Mouse (Mus musculus) hindbrain, embryonic 14.5 days (tissue): Measurements from ENCODE around the gene Bnc2. TPM values are rescaled to one million over a fixed set of nuclear protein-coding genes. Genes with fewer than 3 reads are reported as not detected.

Experiments used
- ATAC-seq: fragments of 200-750 bp; cut with Nextera tagmentation; 2 replicates; pipeline ENCODE4 v1.8.0; 2017; ENCODE audit warnings: moderate number of reproducible peaks, mild to moderate bottlenecking, moderate TSS enrichment, moderate library complexity; ENCODE audit not compliant: low FRiP score
- DNase-seq: peaks from one replicate; pipeline ENCODE4 v3.0.0-alpha.2; 2015; ENCODE audit warnings: low spot score
- H3K27ac ChIP-seq: fragments of 300-500 bp; sonication (generic); 2 replicates; pipeline ENCODE4 v1.5.1; 2014; ENCODE audit warnings: mild to moderate bottlenecking, moderate library complexity
- H3K27me3 ChIP-seq: fragments of 300-500 bp; sonication (generic); 2 replicates; pipeline ENCODE4 v1.6.1; 2014; ENCODE audit warnings: mild to moderate bottlenecking, low read length, mixed read lengths; ENCODE audit not compliant: control insufficient read depth, insufficient read depth
- H3K36me3 ChIP-seq: fragments of 300-500 bp; sonication (generic); replicated peaks from 2 replicates; pipeline ENCODE4 v1.6.1; 2014; ENCODE audit not compliant: control insufficient read depth, insufficient read depth
- H3K4me1 ChIP-seq: fragments of 300-500 bp; sonication (generic); replicated peaks from 2 replicates; pipeline ENCODE4 v1.6.1; 2014; ENCODE audit warnings: antibody characterized with exemption, low read length, mixed read lengths; ENCODE audit not compliant: control insufficient read depth, insufficient read depth
- H3K4me2 ChIP-seq: fragments of 300-500 bp; sonication (generic); replicated peaks from 2 replicates; pipeline ENCODE4 v1.6.1; 2014; ENCODE audit warnings: mild to moderate bottlenecking, moderate library complexity
- H3K4me3 ChIP-seq: fragments of 300-500 bp; sonication (generic); replicated peaks from 2 replicates; pipeline ENCODE4 v1.5.1; 2014; ENCODE audit warnings: mild to moderate bottlenecking, low read length
- H3K9ac ChIP-seq: fragments of 300-500 bp; sonication (generic); 2 replicates; pipeline ENCODE4 v1.6.1; 2014
- H3K9me3 ChIP-seq: fragments of 300-500 bp; sonication (generic); 2 replicates; pipeline ENCODE4 v1.6.1; 2016; ENCODE audit warnings: low read length; ENCODE audit not compliant: control insufficient read depth
- WGBS: fragments of 180-500 bp; shearing (Covaris S2); extraction: QIAGEN DNeasy Blood & Tissue Kit; methylation state at CpG from one replicate; pipeline ENCODE4 v1.1.7; 2014; 5-methylcytosine and 5-hydroxymethylcytosine counted together
- polyA plus RNA-seq: library from polyadenylated mRNA; unstranded; fragments of >200 nt; fragmentation: Nextera tagmentation; extraction: Ambion mirVana; gene quantifications from 2 replicates; pipeline ENCODE4 v1.2.1, GENCODE M21; 2014

The Bnc2 gene
- polyA plus RNA-seq, 1 experiment from 2014 or later = 12.0 TPM

DNA sequence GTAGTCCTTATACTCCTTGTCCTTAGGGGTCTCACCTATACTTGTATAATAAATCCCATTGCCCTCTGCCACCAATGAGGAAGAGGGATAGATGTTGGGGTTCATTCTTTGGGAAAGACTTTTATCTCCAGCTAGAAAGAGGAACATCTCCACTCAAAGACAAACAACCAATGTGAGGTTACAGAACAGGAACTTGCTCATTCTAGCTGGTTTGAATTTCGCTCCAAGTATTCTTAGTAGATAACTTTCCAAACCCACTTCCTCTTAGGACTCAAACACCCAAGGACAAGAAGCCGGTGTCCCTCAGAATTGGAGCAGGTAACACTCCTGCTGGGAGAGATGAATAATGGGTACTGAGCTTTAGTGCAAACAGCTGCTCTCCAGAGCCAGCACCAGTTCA is 315.1 kb downstream of the Bnc2 start:
- no peaks in the 10 kb centered on the region for H3K9me3 ChIP-seq
- no peak overlapping the region for H3K4me3 ChIP-seq
- H3K4me2 ChIP-seq = no peak overlapping the region
- no peaks in the 10 kb centered on the region for H3K27me3 ChIP-seq
- DNase-seq = no peak
- ATAC-seq = no peak
- no peaks in the 10 kb centered on the region for H3K36me3 ChIP-seq
- no peak overlapping the region for H3K9ac ChIP-seq
- H3K27ac ChIP-seq = no peak overlapping the region
- WGBS = 96% methylated on average over 2 of the region's 2 CpGs
- H3K4me1 ChIP-seq = peaks cover 4% of the 10 kb centered on the region; the same call in 1 of the 2 replicates

DNA sequence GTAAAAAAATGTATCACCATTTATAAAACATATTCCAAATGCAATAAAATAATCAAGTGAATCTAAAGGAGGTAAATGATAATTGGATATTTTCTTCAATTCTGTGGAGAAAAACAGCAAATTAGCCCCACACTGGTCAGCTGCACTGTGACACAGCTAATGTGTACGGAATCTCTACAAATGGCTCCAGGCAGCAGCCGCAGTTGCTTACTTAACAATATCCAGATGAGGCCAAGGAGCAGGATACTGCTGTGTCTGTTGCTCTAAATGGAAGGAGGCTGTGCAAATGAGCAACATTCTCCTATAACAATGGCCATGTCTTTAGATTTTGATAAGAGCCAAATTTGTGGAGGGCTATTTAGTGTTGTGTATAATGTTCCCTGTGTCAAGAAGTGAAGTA is 316.9 kb downstream of the Bnc2 start:
- no peaks in the 10 kb centered on the region for H3K9me3 ChIP-seq
- no peak overlapping the region; the same call in 1 of the 2 replicates for H3K27ac ChIP-seq
- no peaks in the 10 kb centered on the region for H3K36me3 ChIP-seq
- no peak for DNase-seq
- no peaks in the 10 kb centered on the region for H3K27me3 ChIP-seq
- no peak overlapping the region for H3K4me3 ChIP-seq
- ATAC-seq = no peak
- WGBS = 35% methylated on average over 2 of the region's 2 CpGs
- no peak overlapping the region for H3K4me2 ChIP-seq
- peaks cover 4% of the 10 kb centered on the region; the same call in 1 of the 2 replicates for H3K4me1 ChIP-seq
- no peak overlapping the region for H3K9ac ChIP-seq

DNA sequence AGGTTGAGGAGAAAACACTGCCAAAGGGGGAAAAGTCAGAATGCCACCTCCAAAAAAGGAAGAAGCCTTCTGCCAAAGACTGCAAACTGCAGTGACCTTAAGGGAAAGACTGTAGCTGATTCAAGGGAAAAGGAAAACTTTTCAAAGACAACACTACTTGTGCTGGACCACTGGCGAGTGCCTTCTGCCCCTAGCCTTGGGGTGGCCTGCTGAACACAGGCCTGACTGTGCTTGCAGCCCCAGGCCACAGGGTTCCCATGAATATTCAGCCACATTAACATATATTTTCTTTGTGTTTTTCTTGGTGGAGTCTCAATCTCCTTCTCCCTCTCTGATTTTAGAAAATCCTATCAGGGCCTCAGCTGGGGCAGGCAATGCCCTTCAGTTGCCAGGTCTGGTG is 317.7 kb downstream of the Bnc2 start:
- Histone ChIP-seq H3K4me2 (no peak overlapping the region), H3K27ac (no peak overlapping the region), H3K36me3 (no peaks in the 10 kb centered on the region), H3K4me3 (no peak overlapping the region), H3K9ac (no peak overlapping the region), H3K9me3 (no peaks in the 10 kb centered on the region), H3K4me1 (peaks cover 4% of the 10 kb centered on the region; the same call in 1 of the 2 replicates), H3K27me3 (no peaks in the 10 kb centered on the region)
- DNase-seq (no peak), ATAC-seq (no peak; the same call in 1 of the 2 replicates)
- WGBS = 30% methylated on average over 1 of the region's 1 CpGs

DNA sequence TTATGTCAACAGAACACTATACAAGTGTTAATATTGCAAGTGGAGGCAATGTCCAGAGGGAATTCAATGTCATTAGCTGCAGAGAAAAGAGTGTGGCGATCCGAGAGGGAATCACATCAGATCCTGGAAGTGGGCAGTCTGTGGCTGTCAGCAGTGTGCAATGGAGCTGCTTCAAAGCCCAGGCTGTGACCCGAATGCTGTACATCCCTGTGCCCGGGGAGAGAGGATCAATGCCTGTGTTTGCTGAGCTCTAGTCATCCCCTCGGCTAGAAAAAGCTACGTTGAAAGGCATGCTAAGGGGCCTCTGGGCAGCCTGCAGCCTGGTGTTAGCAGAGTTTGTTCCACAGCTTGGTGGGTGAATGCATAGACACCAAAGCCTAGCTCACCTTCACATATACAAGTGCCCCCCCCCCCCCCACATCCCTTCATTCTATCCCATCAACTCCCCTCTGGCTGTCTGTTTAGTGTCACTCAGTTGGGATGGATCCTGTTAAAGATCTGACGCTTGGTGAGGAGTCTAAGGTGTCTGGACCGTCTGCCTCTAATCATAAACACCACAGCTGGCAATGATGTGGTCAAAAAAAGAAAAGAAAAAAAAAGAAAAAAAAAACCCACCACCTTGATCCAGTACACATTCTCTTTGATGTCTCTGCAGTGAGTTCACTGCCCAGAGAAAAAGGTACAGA is 318.5 kb downstream of the Bnc2 start:
- no peak overlapping the region; the same call in 1 of the 2 replicates for H3K4me2 ChIP-seq

DNA sequence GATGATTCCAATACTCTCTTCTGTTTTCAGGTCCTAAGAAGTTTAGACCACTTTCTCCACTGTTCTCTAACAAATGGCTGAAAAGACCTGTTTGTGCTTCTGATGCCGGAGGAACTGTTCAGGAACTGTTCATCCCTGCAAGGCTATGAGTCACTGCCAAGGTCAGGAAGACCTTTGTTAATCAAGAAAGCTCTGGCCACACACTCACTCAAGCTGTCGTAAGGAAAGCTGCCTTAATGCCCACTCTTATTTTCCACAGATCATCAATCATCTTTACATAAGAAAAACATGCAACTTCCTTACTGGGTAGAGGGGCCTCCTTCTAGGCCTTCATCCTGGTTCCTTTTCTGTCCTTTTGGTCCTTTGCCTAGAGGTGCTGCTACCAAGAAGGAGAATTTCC is 322.4 kb downstream of the Bnc2 start:
- 48% methylated on average over 2 of the region's 2 CpGs for WGBS
- no peaks in the 10 kb centered on the region for H3K27me3 ChIP-seq
- no peak overlapping the region for H3K4me2 ChIP-seq
- ATAC-seq = no peak
- no peak overlapping the region for H3K9ac ChIP-seq
- H3K9me3 ChIP-seq = no peaks in the 10 kb centered on the region
- H3K4me1 ChIP-seq = peaks cover 4% of the 10 kb centered on the region; the same call in 1 of the 2 replicates
- H3K36me3 ChIP-seq = no peaks in the 10 kb centered on the region
- H3K27ac ChIP-seq = no peak overlapping the region
- no peak overlapping the region for H3K4me3 ChIP-seq
- no peak for DNase-seq

More for the DNA sequence above, 318.5 kb downstream of the Bnc2 start:
- H3K36me3 ChIP-seq = no peaks in the 10 kb centered on the region
- H3K4me1 ChIP-seq = peaks cover 4% of the 10 kb centered on the region; the same call in 1 of the 2 replicates
- no peak overlapping the region for H3K27ac ChIP-seq
- 14% methylated on average over 8 of the region's 8 CpGs for WGBS
- H3K9me3 ChIP-seq = no peaks in the 10 kb centered on the region
- H3K27me3 ChIP-seq = no peaks in the 10 kb centered on the region
- DNase-seq (no peak), ATAC-seq (peak; percentile 31; the same call in 1 of the 2 replicates)
- peak overlapping the region; percentile 11; the same call in 1 of the 2 replicates for H3K9ac ChIP-seq
- no peak overlapping the region for H3K4me3 ChIP-seq

DNA sequence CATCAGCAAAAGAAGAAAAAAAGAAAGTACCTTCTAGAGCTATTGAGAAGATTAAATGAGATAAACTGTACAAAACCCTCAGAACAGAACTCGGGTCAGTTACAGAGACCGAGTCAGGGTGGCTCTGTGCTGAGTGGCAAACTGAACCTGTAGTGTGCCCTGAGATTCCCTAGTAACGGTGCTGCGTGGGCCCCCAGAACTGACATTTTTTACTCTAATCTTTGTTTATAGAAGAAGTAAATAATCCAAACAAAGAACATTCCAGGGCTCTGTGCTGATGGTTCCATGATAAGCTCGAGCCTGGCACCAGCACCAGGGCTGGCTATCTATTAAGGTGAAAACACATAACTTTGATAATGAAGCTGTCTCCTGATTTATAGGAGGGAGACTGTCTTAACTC is 325.5 kb downstream of the Bnc2 start:
- Histone ChIP-seq H3K27me3 (no peaks in the 10 kb centered on the region), H3K4me1 (no peaks in the 10 kb centered on the region), H3K9ac (no peak overlapping the region), H3K27ac (no peak overlapping the region), H3K36me3 (no peaks in the 10 kb centered on the region), H3K9me3 (no peaks in the 10 kb centered on the region), H3K4me3 (no peak overlapping the region), H3K4me2 (no peak overlapping the region)
- WGBS = 74% methylated on average over 5 of the region's 5 CpGs
- ATAC-seq (no peak), DNase-seq (no peak)

DNA sequence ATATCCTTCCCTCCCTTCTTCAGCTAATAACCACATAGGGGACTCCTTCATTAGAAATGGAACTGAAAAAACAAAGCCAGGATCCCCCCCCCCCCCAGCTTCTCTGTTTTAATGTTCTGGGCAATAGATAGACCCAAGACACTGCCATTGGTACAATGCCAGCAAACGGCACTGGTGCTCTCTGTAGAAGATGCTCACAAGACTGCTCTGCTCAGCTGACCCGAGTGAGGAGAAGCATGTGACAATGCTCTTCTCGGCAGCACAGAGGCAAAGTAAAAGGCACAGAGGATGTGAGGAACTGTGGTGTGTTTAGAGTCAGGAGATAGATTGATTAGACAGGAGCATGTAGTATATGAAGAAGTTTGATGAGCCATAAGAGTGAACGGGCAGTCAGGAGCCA is 335.9 kb downstream of the Bnc2 start:
- no peak for ATAC-seq
- no peaks in the 10 kb centered on the region for H3K4me1 ChIP-seq
- no peak overlapping the region for H3K27ac ChIP-seq
- no peaks in the 10 kb centered on the region for H3K36me3 ChIP-seq
- H3K4me2 ChIP-seq = no peak overlapping the region
- DNase-seq = no peak
- no peaks in the 10 kb centered on the region for H3K9me3 ChIP-seq
- H3K9ac ChIP-seq = no peak overlapping the region
- WGBS = 50% methylated on average over 4 of the region's 4 CpGs
- no peaks in the 10 kb centered on the region for H3K27me3 ChIP-seq
- no peak overlapping the region for H3K4me3 ChIP-seq

DNA sequence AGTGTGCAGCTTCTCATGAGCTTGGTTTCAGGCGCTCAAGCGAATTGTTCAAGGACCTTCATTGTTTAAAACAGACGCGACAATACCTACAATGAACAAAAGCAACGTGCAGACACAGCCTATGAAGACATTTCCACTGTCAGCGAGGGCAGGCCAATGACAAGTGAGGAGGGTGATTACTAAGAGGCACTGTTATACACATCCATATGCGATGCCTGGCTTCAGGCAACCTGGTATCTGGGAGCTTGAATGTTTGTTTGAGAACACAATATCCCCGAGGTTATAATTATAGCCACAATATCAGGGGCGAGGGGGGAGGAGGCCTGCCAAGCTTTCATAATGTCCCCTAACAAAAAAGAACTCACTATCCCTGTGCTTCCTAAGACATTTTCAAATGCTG is 343.1 kb downstream of the Bnc2 start:
- no peak overlapping the region for H3K9ac ChIP-seq
- no peaks in the 10 kb centered on the region for H3K9me3 ChIP-seq
- 41% methylated on average over 9 of the region's 9 CpGs for WGBS
- no peak overlapping the region for H3K4me3 ChIP-seq
- DNase-seq (no peak), ATAC-seq (no peak)
- no peak overlapping the region for H3K4me2 ChIP-seq
- peaks cover 10% of the 10 kb centered on the region; the same call in 1 of the 2 replicates for H3K4me1 ChIP-seq
- no peaks in the 10 kb centered on the region for H3K27me3 ChIP-seq
- no peaks in the 10 kb centered on the region for H3K36me3 ChIP-seq
- H3K27ac ChIP-seq = no peak overlapping the region

DNA sequence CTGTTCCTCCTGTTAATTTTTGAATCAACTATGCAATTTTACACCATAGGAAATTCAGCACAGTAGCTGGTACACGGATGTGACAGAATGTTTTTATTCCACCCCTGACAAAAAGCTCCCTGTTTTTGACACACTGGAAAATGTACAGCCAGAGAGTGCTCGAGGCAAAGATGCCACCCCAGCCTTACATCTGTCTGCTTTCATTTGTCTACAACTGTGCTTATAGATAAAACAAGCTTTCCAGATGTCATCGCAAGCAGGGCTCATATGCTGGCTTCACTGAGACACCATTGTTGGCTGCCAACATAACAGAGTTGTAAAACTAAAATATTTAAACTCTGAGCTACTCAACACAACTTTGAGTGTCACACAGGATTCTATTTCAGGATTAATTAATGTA is 343.6 kb downstream of the Bnc2 start:
- no peak for ATAC-seq
- Histone ChIP-seq H3K36me3 (no peaks in the 10 kb centered on the region), H3K4me3 (no peak overlapping the region), H3K27ac (no peak overlapping the region), H3K4me1 (peaks cover 10% of the 10 kb centered on the region; the same call in 1 of the 2 replicates), H3K9ac (no peak overlapping the region), H3K4me2 (no peak overlapping the region), H3K9me3 (no peaks in the 10 kb centered on the region), H3K27me3 (no peaks in the 10 kb centered on the region)
- WGBS = 59% methylated on average over 3 of the region's 3 CpGs
- DNase-seq = no peak
